Mouse (Mus musculus) forebrain, embryonic 11.5 days (tissue): ENCODE measurements around the gene Serpinb5. TPM values are rescaled to one million over a fixed set of nuclear protein-coding genes. Genes with fewer than 3 reads are reported as not detected.
A peak's percentile ranks its signal among the peaks of the same experiment; 100 is the strongest.
"Not testable (repeated sequence)": the region's sequence is repeated elsewhere in the genome, so short reads cannot be mapped to it uniquely, and the experiment has no call there.

Experiments used
- ATAC-seq: fragments of 200-750 bp; cut with Nextera tagmentation; replicated peaks from 2 replicates; pipeline ENCODE4 v1.8.0; 2017; ENCODE audit warnings: moderate TSS enrichment; ENCODE audit not compliant: low FRiP score
- DNase-seq: peaks from one replicate; pipeline ENCODE4 v3.0.0-alpha.2; 2017; ENCODE audit warnings: low spot score
- H3K27ac ChIP-seq: fragments of 300-500 bp; sonication (generic); 2 replicates; pipeline ENCODE4 v1.5.1; 2014; ENCODE audit warnings: low read depth, low read length
- H3K27me3 ChIP-seq: fragments of 300-500 bp; sonication (generic); 2 replicates; pipeline ENCODE4 v1.6.1; 2014; ENCODE audit warnings: mild to moderate bottlenecking, low read length, mixed read lengths; ENCODE audit not compliant: control insufficient read depth, insufficient read depth
- H3K36me3 ChIP-seq: fragments of 300-500 bp; sonication (generic); 2 replicates; pipeline ENCODE4 v1.6.1; 2014; ENCODE audit warnings: mild to moderate bottlenecking, low read length, moderate library complexity, mixed read lengths; ENCODE audit not compliant: control insufficient read depth, insufficient read depth
- H3K4me1 ChIP-seq: fragments of 300-500 bp; sonication (generic); replicated peaks from 2 replicates; pipeline ENCODE4 v1.6.1; 2014; ENCODE audit warnings: low read length, mixed read lengths; ENCODE audit not compliant: control insufficient read depth, insufficient read depth
- H3K4me2 ChIP-seq: fragments of 300-500 bp; sonication (generic); 2 replicates; pipeline ENCODE4 v1.6.1; 2014; ENCODE audit warnings: low read depth, mild to moderate bottlenecking, low read length, moderate library complexity, mixed read lengths; ENCODE audit not compliant: severe bottlenecking
- H3K4me3 ChIP-seq: fragments of 300-500 bp; sonication (generic); 2 replicates; pipeline ENCODE4 v1.5.1; 2014; ENCODE audit warnings: low read depth, low read length
- H3K9ac ChIP-seq: fragments of 300-500 bp; sonication (generic); 2 replicates; pipeline ENCODE4 v1.6.1; 2014; ENCODE audit warnings: low read length
- H3K9me3 ChIP-seq: fragments of 300-500 bp; sonication (generic); 2 replicates; pipeline ENCODE4 v1.6.1; 2016; ENCODE audit warnings: low read length, mixed read lengths; ENCODE audit not compliant: control insufficient read depth
- WGBS: fragments of 180-500 bp; shearing (Covaris S2); extraction: QIAGEN DNeasy Blood & Tissue Kit; methylation state at CpG from one replicate; pipeline ENCODE4 v1.1.7; 2014; 5-methylcytosine and 5-hydroxymethylcytosine counted together
- polyA plus RNA-seq: library from polyadenylated mRNA; unstranded; fragments of >200 nt; fragmentation: Nextera tagmentation; extraction: Ambion mirVana; gene quantifications from 2 replicates; pipeline ENCODE4 v1.2.1, GENCODE M21; 2014

The Serpinb5 gene
- polyA plus RNA-seq, 1 experiment from 2014 or later: not detected

DNA sequence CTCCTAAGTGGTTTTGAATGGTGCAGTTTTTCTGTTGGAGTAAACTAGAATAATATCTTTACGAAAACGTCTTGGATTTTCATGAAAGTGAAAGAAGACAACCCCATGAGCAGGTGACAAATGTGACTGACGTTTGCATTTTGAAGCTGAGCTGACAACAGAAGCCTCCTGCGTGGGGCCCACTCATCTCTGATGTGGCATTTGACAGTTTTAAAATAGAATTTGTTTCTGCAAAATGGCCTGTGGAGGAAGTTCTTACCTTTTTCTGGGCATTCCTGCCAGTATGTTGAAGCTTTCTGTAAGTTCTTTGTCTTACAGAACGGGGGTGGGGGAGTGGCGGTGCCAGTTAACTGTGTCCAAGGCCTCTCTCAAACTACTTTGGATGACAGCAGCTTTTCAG is 5.8 kb downstream of the Serpinb5 start:
- ATAC-seq: no peak
- H3K27me3 ChIP-seq: no peaks in the 10 kb centered on the region

DNA sequence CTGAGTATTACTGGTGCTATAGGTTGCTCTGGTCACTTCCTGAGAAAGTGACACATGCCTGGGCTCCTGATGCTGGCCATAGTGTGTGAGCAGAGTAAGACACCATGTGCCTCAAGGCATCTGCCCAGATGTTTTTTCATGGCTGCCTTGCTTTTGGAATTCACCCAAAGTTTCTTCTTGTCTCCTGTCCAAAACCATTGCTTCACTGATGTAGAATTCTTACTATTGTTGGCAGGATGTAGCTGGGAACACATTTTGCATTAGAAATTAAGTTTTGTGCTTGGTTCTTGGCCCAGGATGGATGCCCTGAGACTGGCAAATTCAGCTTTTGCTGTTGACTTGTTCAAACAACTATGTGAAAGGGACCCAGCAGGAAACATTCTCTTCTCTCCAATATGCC is 9.0 kb downstream of the Serpinb5 start:
- no peaks in the 10 kb centered on the region for H3K4me1 ChIP-seq
- no peak for DNase-seq
- H3K9me3 ChIP-seq: no peaks in the 10 kb centered on the region
- H3K27me3 ChIP-seq: no peaks in the 10 kb centered on the region
- no peak overlapping the region for H3K4me2 ChIP-seq
- H3K9ac ChIP-seq: no peak overlapping the region
- no peak overlapping the region for H3K27ac ChIP-seq
- no peak for ATAC-seq
- H3K4me3 ChIP-seq: no peak overlapping the region
- no peaks in the 10 kb centered on the region for H3K36me3 ChIP-seq

More for the DNA sequence above, 5.8 kb downstream of the Serpinb5 start:
- H3K27ac ChIP-seq: no peak overlapping the region
- WGBS: 85% methylated on average over 6 of the region's 6 CpGs
- H3K36me3 ChIP-seq: no peaks in the 10 kb centered on the region
- H3K9ac ChIP-seq: no peak overlapping the region
- no peak overlapping the region for H3K4me3 ChIP-seq
- no peaks in the 10 kb centered on the region for H3K9me3 ChIP-seq
- no peaks in the 10 kb centered on the region for H3K4me1 ChIP-seq
- no peak overlapping the region for H3K4me2 ChIP-seq
- DNase-seq: no peak

DNA sequence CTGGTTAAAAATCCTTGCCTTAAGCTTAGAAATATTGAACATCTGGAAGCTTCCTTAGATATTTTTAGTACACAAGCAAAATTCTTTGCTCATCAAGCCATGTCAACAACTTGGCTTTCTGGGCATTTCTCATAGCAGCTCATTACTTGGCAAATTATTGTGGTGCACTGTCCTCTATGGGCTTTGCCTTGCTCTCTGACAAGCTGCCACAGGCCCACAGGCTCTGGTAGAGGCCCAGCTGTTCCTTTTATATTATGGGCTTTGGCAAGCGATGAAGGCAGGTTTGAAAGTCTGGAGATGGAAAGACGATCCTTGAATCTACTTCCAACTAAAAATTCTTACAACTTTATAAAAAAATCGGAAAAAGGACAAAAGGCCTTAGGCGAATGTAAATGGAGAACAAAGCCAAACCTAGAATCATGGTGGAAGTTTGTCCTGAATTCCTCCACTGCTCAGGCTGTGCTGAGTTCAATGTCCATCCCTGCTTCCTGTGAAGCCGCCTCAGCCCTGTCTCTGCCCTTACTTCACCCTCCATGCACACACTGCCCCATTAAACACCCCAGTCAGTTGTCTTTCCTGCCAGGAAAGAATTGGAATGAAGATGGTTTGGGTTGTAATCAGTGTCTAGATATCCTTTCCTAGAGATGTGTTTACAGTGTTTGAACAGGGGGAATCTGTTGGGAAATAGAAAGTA is 14.4 kb downstream of the Serpinb5 start:
- WGBS: 88% methylated on average over 5 of the region's 5 CpGs
- Histone ChIP-seq H3K27ac (no peak overlapping the region), H3K27me3 (no peaks in the 10 kb centered on the region), H3K9ac (no peak overlapping the region), H3K4me3 (no peak overlapping the region), H3K4me2 (no peak overlapping the region), H3K9me3 (no peaks in the 10 kb centered on the region), H3K4me1 (no peaks in the 10 kb centered on the region), H3K36me3 (no peaks in the 10 kb centered on the region)
- ATAC-seq (no peak), DNase-seq (no peak)

DNA sequence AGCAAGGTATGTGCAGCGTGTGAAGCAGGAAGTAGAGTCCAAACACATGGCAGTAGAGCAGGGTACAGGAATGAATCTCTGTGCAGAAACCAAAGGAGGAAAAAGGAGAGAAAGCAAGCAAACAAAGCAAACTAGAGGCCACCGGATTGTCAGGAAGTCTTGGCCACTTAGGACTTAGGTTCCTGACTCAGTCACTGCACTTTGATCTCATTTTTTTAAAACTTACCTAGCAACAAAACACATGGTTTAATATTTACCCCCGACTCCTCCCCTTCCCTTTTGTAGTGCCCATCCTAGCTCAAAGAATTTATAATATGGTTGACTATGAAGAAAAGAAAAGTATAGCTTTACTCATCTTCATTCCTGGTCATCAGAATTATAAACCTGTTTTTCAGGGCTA is 15.2 kb downstream of the Serpinb5 start:
- Histone ChIP-seq H3K27ac (no peak overlapping the region), H3K4me1 (no peaks in the 10 kb centered on the region), H3K9ac (no peak overlapping the region), H3K36me3 (no peaks in the 10 kb centered on the region), H3K4me3 (no peak overlapping the region), H3K4me2 (no peak overlapping the region), H3K9me3 (no peaks in the 10 kb centered on the region), H3K27me3 (no peaks in the 10 kb centered on the region)
- WGBS: 76% methylated on average over 3 of the region's 3 CpGs
- ATAC-seq (no peak), DNase-seq (no peak)

DNA sequence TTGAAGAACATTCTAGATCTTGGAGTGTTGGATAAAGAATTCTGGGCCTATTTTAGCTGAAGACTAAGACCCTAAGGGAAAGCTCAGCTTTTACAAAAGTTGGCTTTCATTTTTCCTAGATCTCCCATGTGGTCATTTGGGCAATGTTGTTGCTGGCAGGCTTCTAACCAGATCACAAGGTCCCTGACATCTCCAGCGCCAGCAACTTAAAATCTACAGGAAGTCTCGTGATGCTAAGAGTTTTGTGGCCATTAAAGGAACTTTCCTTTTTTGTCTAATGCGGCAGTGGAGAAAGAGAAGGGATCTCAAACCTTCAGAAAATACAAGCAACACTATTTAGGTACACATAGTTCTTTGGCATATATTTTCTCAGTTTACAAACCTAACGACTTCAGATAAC is 21.8 kb downstream of the Serpinb5 start:
- Histone ChIP-seq H3K27ac (no peak overlapping the region), H3K36me3 (no peaks in the 10 kb centered on the region), H3K27me3 (no peaks in the 10 kb centered on the region), H3K9me3 (no peaks in the 10 kb centered on the region), H3K4me3 (no peak overlapping the region), H3K9ac (no peak overlapping the region), H3K4me1 (no peaks in the 10 kb centered on the region), H3K4me2 (no peak overlapping the region)
- ATAC-seq (no peak), DNase-seq (no peak)
- 88% methylated on average over 4 of the region's 4 CpGs for WGBS

DNA sequence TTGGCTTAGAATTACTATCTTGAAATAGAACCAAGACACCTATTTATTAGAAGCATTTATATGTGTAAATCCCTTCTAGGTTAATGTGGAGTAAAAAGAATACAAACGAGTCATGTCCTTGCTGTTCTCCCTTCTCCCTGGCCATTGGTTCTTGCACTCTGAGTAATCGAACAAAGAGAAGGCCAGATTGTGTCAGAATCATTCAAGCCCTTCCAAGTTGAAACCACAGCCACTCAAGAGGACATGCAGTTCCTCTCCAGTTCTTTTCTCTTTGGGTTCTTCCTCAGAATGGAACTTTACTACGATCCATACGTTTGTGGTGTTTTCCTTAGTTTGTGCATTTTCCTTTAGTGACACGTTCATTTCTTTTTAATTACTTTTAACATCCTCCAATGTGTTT is 22.4 kb downstream of the Serpinb5 start:
- H3K9me3 ChIP-seq: no peaks in the 10 kb centered on the region
- H3K27me3 ChIP-seq: no peaks in the 10 kb centered on the region
- DNase-seq (no peak), ATAC-seq (no peak)
- H3K4me1 ChIP-seq: no peaks in the 10 kb centered on the region
- WGBS: 74% methylated on average over 5 of the region's 5 CpGs
- no peak overlapping the region for H3K9ac ChIP-seq
- no peak overlapping the region for H3K4me3 ChIP-seq
- H3K27ac ChIP-seq: no peak overlapping the region
- no peaks in the 10 kb centered on the region for H3K36me3 ChIP-seq
- H3K4me2 ChIP-seq: no peak overlapping the region

DNA sequence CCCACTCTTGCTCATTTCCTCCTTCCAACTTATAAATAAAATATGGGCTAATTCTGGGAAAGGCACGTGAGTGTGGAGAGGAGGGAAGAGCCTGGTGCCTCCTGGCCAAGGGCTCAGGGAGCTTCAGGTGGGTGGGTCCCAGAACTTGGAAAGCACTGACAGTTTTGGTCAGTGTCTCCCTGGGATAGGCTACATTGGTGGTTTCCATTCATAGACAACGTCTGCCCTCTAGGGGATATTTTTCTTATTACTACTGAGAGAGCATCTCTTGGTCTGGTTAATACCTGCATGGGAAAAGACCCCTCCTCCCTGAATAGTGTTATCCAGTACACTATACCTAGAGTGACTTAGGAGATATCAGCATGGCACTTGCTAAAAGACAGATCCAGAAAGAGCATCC is 22.8 kb downstream of the Serpinb5 start:
- ATAC-seq (no peak), DNase-seq (no peak)
- no peak overlapping the region for H3K27ac ChIP-seq
- no peak overlapping the region for H3K9ac ChIP-seq
- H3K9me3 ChIP-seq: no peaks in the 10 kb centered on the region
- H3K36me3 ChIP-seq: no peaks in the 10 kb centered on the region
- WGBS: 9% methylated on average over 2 of the region's 2 CpGs
- H3K27me3 ChIP-seq: no peaks in the 10 kb centered on the region
- no peak overlapping the region for H3K4me3 ChIP-seq
- no peak overlapping the region for H3K4me2 ChIP-seq
- no peaks in the 10 kb centered on the region for H3K4me1 ChIP-seq

DNA sequence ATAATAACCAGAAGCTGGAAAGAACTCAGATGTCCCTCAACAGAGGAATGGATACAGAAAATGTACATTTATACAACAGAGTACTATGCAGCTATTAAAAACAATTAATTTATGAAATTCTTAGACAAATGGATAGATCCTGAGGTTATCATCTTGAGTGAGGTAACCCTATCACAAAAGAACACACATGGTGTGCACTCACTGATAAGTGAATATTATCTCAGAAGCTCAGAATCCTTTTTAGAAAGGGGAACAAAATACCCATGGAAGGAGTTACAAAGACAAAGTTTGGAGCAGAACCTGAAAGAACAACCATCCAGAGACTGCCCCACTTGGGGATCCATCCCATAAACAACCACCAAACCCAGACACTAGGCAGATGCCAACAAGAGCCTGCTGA is 34.2 kb downstream of the Serpinb5 start:
- H3K27me3 ChIP-seq, H3K9ac ChIP-seq, H3K36me3 ChIP-seq, H3K9me3 ChIP-seq, H3K4me2 ChIP-seq, H3K4me1 ChIP-seq, H3K27ac ChIP-seq, ATAC-seq, DNase-seq, H3K4me3 ChIP-seq: not testable (repeated sequence)

DNA sequence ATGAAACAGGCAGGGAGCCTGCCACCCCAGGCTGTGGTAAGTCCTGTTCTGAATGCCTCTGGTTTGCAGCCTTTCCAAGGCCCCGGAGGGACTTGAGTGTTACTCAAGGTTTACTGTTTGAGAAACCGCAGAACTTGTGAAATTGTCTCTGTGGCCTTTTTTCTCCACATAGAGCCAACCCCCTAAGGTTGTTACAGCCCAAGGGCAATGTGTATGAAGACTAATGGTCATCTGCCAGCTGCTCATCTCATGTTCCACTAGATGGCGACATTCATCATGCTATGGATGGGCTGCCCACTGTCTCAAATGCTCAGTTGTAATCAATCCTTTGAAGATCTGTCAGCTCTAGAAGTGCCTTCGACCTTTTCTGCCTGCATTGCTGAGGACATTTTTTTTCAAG is 40.4 kb downstream of the Serpinb5 start:
- Histone ChIP-seq H3K4me3 (no peak overlapping the region), H3K9ac (no peak overlapping the region), H3K4me1 (no peaks in the 10 kb centered on the region), H3K27ac (no peak overlapping the region), H3K36me3 (no peaks in the 10 kb centered on the region), H3K4me2 (no peak overlapping the region), H3K27me3 (no peaks in the 10 kb centered on the region), H3K9me3 (no peaks in the 10 kb centered on the region)
- 35% methylated on average over 4 of the region's 4 CpGs for WGBS
- ATAC-seq (peak; percentile 74; the same call in 1 of the 2 replicates), DNase-seq (no peak)
